Mouse (Mus musculus) heart, embryonic 10.5 days (tissue): ENCODE results near the gene Mfap2. TPM values are rescaled to one million over a fixed set of nuclear protein-coding genes. Genes with fewer than 3 reads are reported as not detected.

ENCODE experiments used
- DNase-seq: peaks from one replicate; pipeline ENCODE4 v3.0.0-alpha.2; 2017; ENCODE audit warnings: low spot score
- H3K27ac ChIP-seq: fragments of 300-500 bp; sonication (generic); 2 replicates; pipeline ENCODE4 v1.5.1; 2016; ENCODE audit warnings: mild to moderate bottlenecking
- H3K27me3 ChIP-seq: fragments of 300-500 bp; sonication (generic); 2 replicates; pipeline ENCODE4 v1.6.1; 2016; ENCODE audit warnings: mild to moderate bottlenecking; ENCODE audit not compliant: poor library complexity, insufficient read depth, severe bottlenecking
- H3K36me3 ChIP-seq: fragments of 300-500 bp; sonication (generic); 2 replicates; pipeline ENCODE4 v1.6.1; 2016; ENCODE audit warnings: mild to moderate bottlenecking, moderate library complexity
- H3K4me1 ChIP-seq: fragments of 300-500 bp; sonication (generic); 2 replicates; pipeline ENCODE4 v1.6.1; 2016; ENCODE audit warnings: mild to moderate bottlenecking
- H3K4me3 ChIP-seq: fragments of 300-500 bp; sonication (generic); 2 replicates; pipeline ENCODE4 v1.5.1; 2016; ENCODE audit warnings: mild to moderate bottlenecking, moderate library complexity
- H3K9me3 ChIP-seq: fragments of 300-500 bp; sonication (generic); 2 replicates; pipeline ENCODE4 v1.6.1; 2016; ENCODE audit warnings: mild to moderate bottlenecking, moderate library complexity
- WGBS: fragments of 180-500 bp; shearing (Covaris S2); methylation state at CpG from one replicate; pipeline ENCODE4 v1.1.7; 2016; 5-methylcytosine and 5-hydroxymethylcytosine counted together
- polyA plus RNA-seq: library from polyadenylated mRNA; unstranded; fragments of >200 nt; fragmentation: Nextera tagmentation; extraction: Ambion mirVana; gene quantifications from 2 replicates; pipeline ENCODE4 v1.2.1, GENCODE M21; 2016

Mfap2 gene
- polyA plus RNA-seq, 1 experiment from 2014 or later, result 233 TPM

GRCm38 (mm10) chr4:140995811-140996210 lies 14.4 kb upstream of the Mfap2 start:
- Histone ChIP-seq H3K4me3 (no peak overlapping the region), H3K9me3 (no peaks in the 10 kb centered on the region), H3K27ac (no peak overlapping the region), H3K27me3 (no peaks in the 10 kb centered on the region), H3K4me1 (peaks cover 6% of the 10 kb centered on the region; the same call in 1 of the 2 replicates), H3K36me3 (peaks cover 90% of the 10 kb centered on the region)
- DNase-seq, result no peak
- 88% methylated on average over 8 of the region's 8 CpGs for WGBS

GRCm38 (mm10) chr4:140996812-140997211 lies 13.4 kb upstream of the Mfap2 start:
- Histone ChIP-seq H3K4me3 (no peak overlapping the region), H3K27ac (no peak overlapping the region), H3K27me3 (no peaks in the 10 kb centered on the region), H3K9me3 (no peaks in the 10 kb centered on the region), H3K36me3 (peaks cover 95% of the 10 kb centered on the region), H3K4me1 (peaks cover 5% of the 10 kb centered on the region; the same call in 1 of the 2 replicates)
- 87% methylated on average over 9 of the region's 9 CpGs for WGBS
- DNase-seq, result no peak

DNA sequence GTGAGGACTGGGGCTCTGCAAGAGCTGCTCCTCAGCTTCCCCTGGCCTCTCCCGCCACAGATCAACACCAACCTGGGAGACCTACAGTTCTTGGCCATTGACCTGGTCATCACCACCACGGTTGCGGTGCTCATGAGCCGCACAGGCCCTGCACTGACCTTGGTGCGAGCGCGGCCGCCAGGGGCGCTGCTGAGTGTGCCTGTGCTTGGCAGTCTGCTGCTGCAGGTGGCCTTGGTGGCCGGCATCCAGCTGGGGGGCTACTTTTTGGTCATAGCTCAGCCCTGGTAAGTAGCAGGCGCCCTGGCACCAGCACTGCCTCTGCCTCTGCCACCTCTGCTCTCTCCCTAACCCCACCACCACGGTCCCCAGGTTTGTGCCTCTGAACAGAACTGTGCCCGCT lies 4.2 kb upstream of the Mfap2 start:
- no peaks in the 10 kb centered on the region for H3K27me3 ChIP-seq
- H3K4me3 ChIP-seq, result no peak overlapping the region
- peaks cover 18% of the 10 kb centered on the region for H3K4me1 ChIP-seq
- no peak for DNase-seq
- H3K9me3 ChIP-seq, result no peaks in the 10 kb centered on the region
- peaks cover 77% of the 10 kb centered on the region for H3K36me3 ChIP-seq
- 74% methylated on average over 13 of the region's 13 CpGs for WGBS
- no peak overlapping the region for H3K27ac ChIP-seq

DNA sequence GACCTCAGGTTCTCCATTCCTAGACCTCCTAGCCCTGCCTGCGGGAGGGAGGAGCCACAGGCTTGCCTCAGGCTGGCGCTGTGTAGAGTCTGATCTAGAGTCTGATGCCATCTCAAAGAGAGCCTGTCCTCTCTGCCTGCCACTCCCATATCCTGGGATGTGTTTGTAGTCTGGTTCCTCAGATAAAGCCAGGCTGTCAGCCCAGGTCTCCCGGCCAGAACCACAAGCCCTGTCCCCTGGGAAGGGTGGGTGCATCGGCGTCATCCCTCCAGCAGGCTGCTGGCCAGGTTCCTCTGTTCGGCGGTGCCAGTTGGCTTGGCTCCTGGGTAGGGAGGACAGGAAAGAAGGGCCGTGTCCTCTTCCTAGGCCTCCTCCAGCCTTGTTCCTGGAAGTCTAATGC lies 2.2 kb upstream of the Mfap2 start:
- no peaks in the 10 kb centered on the region for H3K27me3 ChIP-seq
- WGBS, result 86% methylated on average over 8 of the region's 8 CpGs
- peaks cover 37% of the 10 kb centered on the region for H3K4me1 ChIP-seq
- H3K36me3 ChIP-seq, result peaks cover 60% of the 10 kb centered on the region
- no peak overlapping the region for H3K27ac ChIP-seq
- no peak overlapping the region for H3K4me3 ChIP-seq
- DNase-seq, result no peak
- no peaks in the 10 kb centered on the region for H3K9me3 ChIP-seq

DNA sequence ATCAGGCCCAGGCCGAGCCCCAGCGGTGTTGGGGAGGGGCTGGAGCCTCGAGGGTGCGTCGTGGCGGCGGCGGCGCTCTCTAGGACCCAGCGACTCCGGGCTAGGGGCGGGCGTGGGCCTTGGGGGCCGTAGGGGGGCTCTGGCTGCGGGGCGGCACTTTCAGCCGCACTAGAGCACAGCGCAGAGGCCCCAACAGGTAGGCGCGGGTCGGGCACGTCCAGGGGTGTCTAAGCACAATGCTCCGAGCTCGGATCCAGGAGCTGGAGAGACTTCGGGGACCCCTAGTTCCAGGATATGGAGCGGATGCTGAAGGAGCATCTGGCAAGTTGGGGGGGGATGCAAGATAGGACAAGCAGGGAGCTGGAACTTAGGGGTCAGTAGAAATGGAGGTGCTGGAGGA lies 308 bp downstream of the Mfap2 start:
- Histone ChIP-seq H3K27ac (peak overlapping the region; percentile 90), H3K4me1 (peaks cover 43% of the 10 kb centered on the region), H3K4me3 (peak overlapping the region; percentile 76), H3K36me3 (peaks cover 60% of the 10 kb centered on the region), H3K9me3 (no peaks in the 10 kb centered on the region), H3K27me3 (no peaks in the 10 kb centered on the region)
- under 1% methylated on average over 26 of the region's 26 CpGs for WGBS
- DNase-seq, result no peak

DNA sequence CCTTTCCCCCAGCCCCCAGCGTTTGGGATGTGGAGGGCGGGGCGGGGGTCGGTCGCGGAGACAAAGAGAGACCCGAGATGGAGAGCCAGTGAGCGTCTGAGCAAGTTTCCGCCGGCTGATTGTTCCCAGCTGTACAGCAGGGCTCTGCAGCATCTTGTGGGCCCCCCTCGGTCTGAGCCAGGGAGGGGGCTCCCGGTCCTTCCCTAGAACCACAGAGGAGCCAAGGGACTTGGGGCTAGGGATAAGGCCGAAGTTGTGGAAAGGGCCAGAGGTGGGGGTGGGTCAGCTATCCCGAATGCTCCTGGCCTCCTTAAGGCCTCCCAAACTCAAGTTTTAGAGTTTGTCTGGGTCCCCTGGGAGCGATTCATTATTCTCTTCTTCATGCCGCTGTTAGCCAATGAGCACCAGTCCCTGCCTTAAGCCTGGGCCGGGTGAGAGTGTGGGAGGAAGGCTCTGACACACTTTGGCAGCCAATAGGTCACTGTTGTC lies 767 bp downstream of the Mfap2 start:
- WGBS, result 2% methylated on average over 17 of the region's 17 CpGs
- peaks cover 43% of the 10 kb centered on the region for H3K4me1 ChIP-seq
- H3K27ac ChIP-seq, result peak overlapping the region; percentile 90
- peak overlapping the region; percentile 76 for H3K4me3 ChIP-seq
- H3K36me3 ChIP-seq, result peaks cover 60% of the 10 kb centered on the region
- DNase-seq, result no peak
- H3K9me3 ChIP-seq, result no peaks in the 10 kb centered on the region
- H3K27me3 ChIP-seq, result no peaks in the 10 kb centered on the region

- Histone ChIP-seq H3K4me1 (peaks cover 43% of the 10 kb centered on the region), H3K27me3 (no peaks in the 10 kb centered on the region), H3K4me3 (peak overlapping the region; percentile 76), H3K36me3 (peaks cover 58% of the 10 kb centered on the region), H3K27ac (peak overlapping the region; percentile 90), H3K9me3 (no peaks in the 10 kb centered on the region)
- 59% methylated on average over 14 of the region's 14 CpGs for WGBS
- DNase-seq, result no peak
Measured at GRCm38 (mm10) chr4:141011556-141012328, 1.5 kb downstream of the Mfap2 start.

DNA sequence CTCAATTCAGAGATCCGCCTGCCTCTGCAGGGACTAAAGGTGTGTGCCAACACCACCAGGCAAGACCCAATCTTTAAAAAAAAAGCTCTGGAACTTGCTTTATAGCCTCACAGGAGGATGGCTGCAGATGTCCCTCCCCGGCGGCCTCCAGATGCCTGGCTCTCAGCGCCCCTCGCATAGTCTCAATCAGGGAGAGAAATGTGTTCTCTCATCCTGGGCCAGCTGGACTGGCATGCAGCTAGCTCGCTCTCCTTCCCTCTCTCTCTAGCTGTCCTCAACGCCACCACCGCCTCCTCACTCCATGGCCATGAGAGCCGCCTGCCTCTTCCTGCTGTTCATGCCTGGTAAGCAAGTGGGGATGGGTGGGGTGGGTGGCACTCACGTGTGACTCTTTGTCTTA lies 2.3 kb downstream of the Mfap2 start:
- DNase-seq, result no peak
- Histone ChIP-seq H3K4me3 (no peak overlapping the region), H3K4me1 (peaks cover 49% of the 10 kb centered on the region), H3K36me3 (peaks cover 60% of the 10 kb centered on the region), H3K9me3 (no peaks in the 10 kb centered on the region), H3K27ac (no peak overlapping the region), H3K27me3 (no peaks in the 10 kb centered on the region)
- 81% methylated on average over 10 of the region's 10 CpGs for WGBS

- Histone ChIP-seq H3K27me3 (no peaks in the 10 kb centered on the region), H3K4me1 (peaks cover 55% of the 10 kb centered on the region), H3K36me3 (peaks cover 61% of the 10 kb centered on the region), H3K27ac (no peak overlapping the region), H3K9me3 (no peaks in the 10 kb centered on the region), H3K4me3 (no peak overlapping the region)
- 72% methylated on average over 8 of the region's 8 CpGs for WGBS
- no peak for DNase-seq
Measured at GRCm38 (mm10) chr4:141014114-141014513, 3.9 kb downstream of the Mfap2 start.

- no peak for DNase-seq
- no peak overlapping the region for H3K4me3 ChIP-seq
- H3K4me1 ChIP-seq, result peaks cover 58% of the 10 kb centered on the region
- 92% methylated on average over 11 of the region's 11 CpGs for WGBS
- H3K27ac ChIP-seq, result no peak overlapping the region
- no peaks in the 10 kb centered on the region for H3K27me3 ChIP-seq
- H3K36me3 ChIP-seq, result peaks cover 68% of the 10 kb centered on the region
- H3K9me3 ChIP-seq, result no peaks in the 10 kb centered on the region
Measured at GRCm38 (mm10) chr4:141014856-141015255, 4.6 kb downstream of the Mfap2 start.

DNA sequence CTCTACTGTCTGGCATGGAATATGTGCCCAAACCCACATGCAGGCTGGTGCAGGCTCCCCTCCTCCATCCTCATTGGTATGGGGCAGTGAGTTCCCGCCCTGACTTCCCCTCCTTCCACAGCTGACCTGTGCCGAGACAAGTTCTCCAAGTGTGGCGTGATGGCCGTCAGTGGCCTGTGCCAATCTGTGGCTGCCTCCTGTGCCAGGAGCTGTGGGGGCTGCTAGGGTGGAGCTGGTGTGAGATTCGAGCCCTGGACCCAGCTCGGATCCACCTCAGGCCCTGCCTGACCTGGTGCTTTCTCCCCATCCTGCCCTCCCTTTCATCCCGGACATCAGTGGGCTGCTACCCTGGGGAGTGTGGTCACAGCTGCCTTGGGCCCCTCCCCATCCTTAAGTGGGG lies 5.1 kb downstream of the Mfap2 start:
- Histone ChIP-seq H3K4me1 (peaks cover 58% of the 10 kb centered on the region), H3K27me3 (no peaks in the 10 kb centered on the region), H3K27ac (no peak overlapping the region), H3K4me3 (no peak overlapping the region), H3K9me3 (no peaks in the 10 kb centered on the region), H3K36me3 (peaks cover 73% of the 10 kb centered on the region)
- 74% methylated on average over 7 of the region's 7 CpGs for WGBS
- DNase-seq, result no peak

- Histone ChIP-seq H3K27me3 (no peaks in the 10 kb centered on the region), H3K4me3 (no peak overlapping the region), H3K9me3 (no peaks in the 10 kb centered on the region), H3K4me1 (peaks cover 58% of the 10 kb centered on the region), H3K36me3 (peaks cover 74% of the 10 kb centered on the region), H3K27ac (no peak overlapping the region)
- 76% methylated on average over 9 of the region's 9 CpGs for WGBS
- no peak for DNase-seq
Measured at GRCm38 (mm10) chr4:141016311-141016710, 6.1 kb downstream of the Mfap2 start.

GRCm38 (mm10) chr4:141017657-141018436 lies 7.6 kb downstream of the Mfap2 start:
- no peak for DNase-seq
- 81% methylated on average over 29 of the region's 29 CpGs for WGBS
- Histone ChIP-seq H3K4me1 (peaks cover 53% of the 10 kb centered on the region), H3K4me3 (no peak overlapping the region), H3K27me3 (no peaks in the 10 kb centered on the region), H3K36me3 (peaks cover 78% of the 10 kb centered on the region), H3K27ac (no peak overlapping the region), H3K9me3 (no peaks in the 10 kb centered on the region)
